Comparison of ENCODE assay signal across 21 mouse cellular contexts in genomic region chr14:71315228-71315627, GRCm38 (mm10).
"Had no signal": no experiment of that assay in that cellular context is flagged by ENCODE, and none has a peak within 500 bp of the region (broad histone marks: within the 10 kb centered on the region; RNA-seq: fewer than 3 reads in every experiment).

No protein-coding gene starts in this region.

- H3K9me3 ChIP-seq: kidney, embryonic 15.5 days; limb, embryonic 12.5 days; limb, embryonic 15.5 days; midbrain, embryonic 15.5 days; neural tube, embryonic 12.5 days; neural tube, embryonic 15.5 days had no signal

- ATAC-seq: inflammation-experienced regulatory T-cells, adult 6 months; intestine, embryonic 16.5 days; liver, postnatal 0 days; midbrain, embryonic 15.5 days had no signal

- DNase-seq: kidney, adult 18-20 months; kidney, postnatal 14 days; left cerebral cortex, postnatal 4 days; liver, postnatal 0 days; right cerebral cortex, adult 18-20 months; right cerebral cortex, postnatal 14 days; right cerebral cortex, postnatal 4 days; thymus, adult 2 months; thymus, postnatal 25 days had no signal

- H3K36me3 ChIP-seq: kidney, embryonic 15.5 days; limb, embryonic 12.5 days; limb, embryonic 15.5 days; midbrain, embryonic 15.5 days; neural tube, embryonic 12.5 days; neural tube, embryonic 15.5 days had no signal

- H3K27ac ChIP-seq: kidney, embryonic 15.5 days; limb, embryonic 12.5 days; limb, embryonic 15.5 days; liver, embryonic 14.5 days; midbrain, embryonic 15.5 days; neural tube, embryonic 12.5 days; neural tube, embryonic 15.5 days; stomach, postnatal 0 days had no signal

- H3K4me1 ChIP-seq: kidney, embryonic 15.5 days; limb, embryonic 12.5 days; limb, embryonic 15.5 days; midbrain, embryonic 15.5 days; neural tube, embryonic 12.5 days; neural tube, embryonic 15.5 days had no signal

- H3K4me3 ChIP-seq: kidney, embryonic 15.5 days; limb, embryonic 12.5 days; limb, embryonic 15.5 days; midbrain, embryonic 15.5 days; neural tube, embryonic 12.5 days; neural tube, embryonic 15.5 days had no signal

- H3K27me3 ChIP-seq: kidney, embryonic 15.5 days; limb, embryonic 15.5 days; midbrain, embryonic 15.5 days; neural tube, embryonic 12.5 days; neural tube, embryonic 15.5 days had no signal

- H3K9ac ChIP-seq: kidney, embryonic 15.5 days; limb, embryonic 12.5 days; limb, embryonic 15.5 days; liver, embryonic 14.5 days; liver, postnatal 0 days; midbrain, embryonic 15.5 days; neural tube, embryonic 12.5 days; neural tube, embryonic 15.5 days had no signal

- H3K4me2 ChIP-seq: kidney, embryonic 15.5 days; limb, embryonic 12.5 days; limb, embryonic 15.5 days; liver, embryonic 11.5 days; midbrain, embryonic 11.5 days; midbrain, embryonic 15.5 days; neural tube, embryonic 12.5 days; neural tube, embryonic 15.5 days had no signal
